Mouse (Mus musculus) ES-E14 (cell line): ENCODE results near the gene Slc6a6. TPM values are rescaled to one million over a fixed set of nuclear protein-coding genes. Genes with fewer than 3 reads are reported as not detected.

Experiments
- DNase-seq: peaks from one replicate; pipeline ENCODE4 v3.0.0-alpha.2; 2013; ENCODE audit warnings: low read depth, low spot score
- H3K27ac ChIP-seq: 2 replicates; pipeline ENCODE4 v1.5.1; 2012; ENCODE audit warnings: low read depth, mild to moderate bottlenecking, low read length, moderate library complexity, mixed read lengths; ENCODE audit not compliant: poor library complexity, insufficient read depth, severe bottlenecking
- H3K36me3 ChIP-seq: 2 replicates; pipeline ENCODE4 v1.6.1; 2012; ENCODE audit warnings: mild to moderate bottlenecking, low read length, moderate library complexity, mixed read lengths; ENCODE audit not compliant: control insufficient read depth, poor library complexity, insufficient read depth, severe bottlenecking
- H3K4me1 ChIP-seq, 2 experiments: fragments of 150-350 bp in 1 of 2; sonication (generic) in 1 of 2; 2 replicates each; pipeline ENCODE4 v1.6.1; 2012; ENCODE audit warnings: low read length in 2 of 2, mild to moderate bottlenecking in 1 of 2, mixed read lengths in 1 of 2; ENCODE audit not compliant: control insufficient read depth in 2 of 2, insufficient read depth in 2 of 2, poor library complexity in 1 of 2
- H3K4me3 ChIP-seq, 2 experiments: fragments of 150-350 bp in 1 of 2; sonication (generic) in 1 of 2; 2 replicates each; pipeline ENCODE4 v1.5.1; 2012; ENCODE audit warnings: low read length in 2 of 2, low read depth in 1 of 2, mild to moderate bottlenecking in 1 of 2, mixed read lengths in 1 of 2; ENCODE audit not compliant: insufficient read depth in 1 of 2, poor library complexity in 1 of 2, severe bottlenecking in 1 of 2
- H3K9ac ChIP-seq: 2 replicates; pipeline ENCODE4 v1.6.1; 2012; ENCODE audit warnings: low read depth, mild to moderate bottlenecking, low read length, mixed read lengths; ENCODE audit not compliant: poor library complexity, insufficient read depth, severe bottlenecking
- H3K9me3 ChIP-seq: fragments of 150-350 bp; sonication (generic); 2 replicates; pipeline ENCODE4 v1.6.1; 2012; ENCODE audit warnings: low read depth, mild to moderate bottlenecking, low read length; ENCODE audit not compliant: control insufficient read depth, insufficient read depth
- CHD2 ChIP-seq: IDR thresholded peaks from 2 replicates; pipeline ENCODE4 v1.6.1; 2014; ENCODE audit warnings: mild to moderate bottlenecking, low read depth, low read length, inconsistent platforms
- HCFC1 ChIP-seq: IDR thresholded peaks from 2 replicates; pipeline ENCODE4 v1.6.1; 2012; ENCODE audit warnings: low read length, inconsistent platforms, borderline replicate concordance; ENCODE audit not compliant: insufficient read depth
- MAFK ChIP-seq: IDR thresholded peaks from 2 replicates; pipeline ENCODE4 v1.6.1; 2014; ENCODE audit warnings: mild to moderate bottlenecking, low read depth, low read length, inconsistent platforms; ENCODE audit not compliant: insufficient read depth
- ZC3H11A ChIP-seq: IDR thresholded peaks from 2 replicates; pipeline ENCODE4 v1.6.1; 2012; ENCODE audit warnings: low read depth, mild to moderate bottlenecking, inconsistent platforms, low read length, borderline replicate concordance
- ZNF384 ChIP-seq: IDR thresholded peaks from 2 replicates; pipeline ENCODE4 v1.6.1; 2012; ENCODE audit warnings: low read depth, low read length, inconsistent platforms
- in situ Hi-C, 2 experiments: fragments of 600-800 bp; cut with MboI; formaldehyde crosslinking; loops; one replicate each; pipeline ENCODE4 v1.15.1; 2025; ENCODE audit warnings: low sequenced_read_pairs in 2 of 2, inconsistent platforms in 1 of 2; ENCODE audit not compliant: unreplicated experiment in 2 of 2
- total RNA-seq: library from RNA; depleted of rRNA; stranded (reverse); fragments of 300-350 nt; gene quantifications from 2 replicates; pipeline ENCODE4 v1.2.3, GENCODE M21; 2012

Slc6a6 gene
- total RNA-seq, 1 experiment = 150 TPM

DNA sequence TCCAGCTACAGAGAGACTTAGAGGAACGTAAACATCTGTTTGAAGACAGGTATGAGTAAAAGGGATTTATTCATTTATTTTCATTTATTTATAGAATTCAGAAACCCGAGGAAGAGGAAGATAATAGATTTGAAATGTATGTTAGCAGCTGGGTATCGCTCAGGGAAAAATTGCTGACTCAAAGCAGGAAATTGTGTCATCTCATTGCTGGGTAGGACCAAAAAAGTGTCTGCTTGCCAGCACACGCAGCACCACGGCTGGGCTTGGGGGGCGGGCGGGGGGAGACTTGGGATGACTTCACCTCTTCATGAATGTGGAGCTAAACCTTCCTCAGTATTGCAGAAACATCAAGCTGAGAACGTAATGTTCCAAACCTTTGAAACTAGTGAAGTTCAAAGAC lies 83.7 kb downstream of the Slc6a6 start:
- Histone ChIP-seq H3K4me1 (no peaks in the 10 kb centered on the region; a peak in 1 of 4 replicates), H3K9me3 (no peaks in the 10 kb centered on the region), H3K36me3 (no peaks in the 10 kb centered on the region; the same call in 1 of the 2 replicates), H3K27ac (no peak overlapping the region), H3K9ac (no peak overlapping the region), H3K4me3 (no peak overlapping the region)
- in situ Hi-C loops = no loop called here
- DNase-seq = no peak
- TF ChIP-seq HCFC1 (no peak), CHD2 (no peak), ZNF384 (no peak)

DNA sequence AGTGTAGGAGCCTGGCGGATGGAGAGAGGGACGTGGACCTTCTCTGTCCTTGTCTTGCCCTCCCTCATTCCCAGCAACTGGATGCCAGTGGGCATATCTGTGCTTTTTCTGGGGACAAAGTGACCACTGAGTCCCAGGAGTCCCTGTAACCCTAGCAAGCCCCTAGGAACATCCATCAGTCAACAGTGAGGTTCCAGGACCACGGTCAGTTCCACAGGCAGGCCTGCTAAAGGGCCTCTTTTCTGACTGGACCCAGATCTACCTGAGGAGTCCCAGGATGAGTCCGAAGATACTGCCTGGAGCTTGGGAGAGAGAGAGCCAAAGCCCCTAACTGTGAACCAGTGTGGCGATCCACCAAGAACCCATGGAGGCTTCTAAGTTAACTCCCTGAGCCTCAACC lies 90.1 kb downstream of the Slc6a6 start:
- no peak for DNase-seq
- no peaks in the 10 kb centered on the region for H3K9me3 ChIP-seq
- in situ Hi-C loops = loop anchor here in 1 of 2 experiments (10.0 kb wide), 1 partner anchor 291 kb away; no protein-coding TSS in a partner anchor

DNA sequence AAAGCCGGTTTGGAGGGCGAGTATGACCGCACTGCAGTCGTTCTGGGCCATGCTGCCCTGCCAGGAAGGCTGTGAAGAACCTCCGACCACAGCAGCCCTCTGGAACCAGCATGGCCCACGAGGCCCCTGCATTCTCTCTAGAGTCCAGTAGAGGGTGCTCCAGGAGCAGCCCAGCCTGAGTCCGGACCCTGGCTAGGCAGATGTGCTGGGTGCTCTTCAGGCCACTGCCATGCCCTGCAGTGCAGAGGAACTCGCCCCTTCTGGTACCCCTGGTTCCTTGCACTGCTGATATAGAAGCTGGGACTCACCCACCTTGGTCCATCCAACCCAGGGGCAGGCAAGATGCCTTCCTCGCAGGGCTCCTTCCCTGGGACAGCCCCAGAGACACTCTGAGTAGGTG lies 92.7 kb downstream of the Slc6a6 start:
- no peaks in the 10 kb centered on the region; a peak in 1 of 4 replicates for H3K4me1 ChIP-seq
- H3K27ac ChIP-seq = no peak overlapping the region
- no peak overlapping the region for H3K9ac ChIP-seq
- H3K36me3 ChIP-seq = no peaks in the 10 kb centered on the region
- TF ChIP-seq ZC3H11A = peak; percentile 93
- TF ChIP-seq ZNF384 = no peak
- H3K9me3 ChIP-seq = no peaks in the 10 kb centered on the region
- in situ Hi-C loops = loop anchor here (5.0 to 25.0 kb wide), 3 partner anchors 76 to 288 kb away; no protein-coding TSS in a partner anchor
- no peak overlapping the region for H3K4me3 ChIP-seq
- DNase-seq = peak; percentile 63

More for the DNA sequence above, 90.1 kb downstream of the Slc6a6 start:
- Histone ChIP-seq H3K36me3 (no peaks in the 10 kb centered on the region), H3K9ac (no peak overlapping the region), H3K4me3 (no peak overlapping the region), H3K4me1 (no peaks in the 10 kb centered on the region; a peak in 1 of 4 replicates), H3K27ac (no peak overlapping the region)
- TF ChIP-seq CHD2 = no peak
- no peak for TF ChIP-seq MAFK
- no peak for TF ChIP-seq ZC3H11A
- no peak for TF ChIP-seq ZNF384
- no peak for TF ChIP-seq HCFC1

DNA sequence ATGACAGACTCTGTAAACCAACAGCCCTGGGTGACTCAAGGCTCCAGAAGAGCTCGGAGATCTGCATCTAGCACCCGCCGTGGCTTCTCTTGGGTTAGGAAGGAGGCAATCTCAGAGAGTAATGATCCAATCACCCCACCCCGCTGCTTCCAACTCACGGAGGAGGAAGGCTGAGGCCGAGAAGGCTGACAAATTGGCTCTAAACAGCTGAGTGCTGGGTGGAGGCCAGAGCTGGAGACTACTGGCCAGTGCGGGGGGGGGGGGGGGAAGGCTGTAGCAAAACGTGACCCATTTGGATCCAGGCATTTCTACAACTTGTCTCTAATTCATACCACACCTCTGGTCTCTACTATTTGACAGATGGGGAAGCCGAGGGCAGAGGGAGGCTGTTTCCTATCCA lies 95.4 kb downstream of the Slc6a6 start:
- in situ Hi-C loops = loop anchor here (5.0 to 25.0 kb wide), 3 partner anchors 73 to 286 kb away; no protein-coding TSS in a partner anchor

DNA sequence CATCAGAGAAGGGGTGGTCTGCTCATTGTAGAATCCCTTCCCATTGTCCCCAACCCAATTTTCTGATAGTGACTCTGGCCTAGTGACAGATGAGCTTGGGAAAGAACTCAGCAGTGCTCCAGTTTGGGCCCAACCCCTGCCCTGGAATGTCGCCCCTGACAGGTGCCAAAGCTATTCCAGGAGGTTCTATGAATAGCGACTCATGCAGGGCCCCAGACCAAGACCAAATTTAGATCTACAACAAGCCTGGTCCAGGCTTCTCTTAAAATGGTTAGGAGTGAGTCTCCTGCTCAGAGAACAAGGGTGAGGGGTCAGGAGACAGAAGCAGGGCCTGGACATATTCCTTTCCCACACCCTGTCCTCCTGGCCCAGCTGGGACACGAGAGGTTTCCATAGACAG lies 101.2 kb downstream of the Slc6a6 start:
- no peak for TF ChIP-seq ZC3H11A
- no peak for TF ChIP-seq CHD2
- TF ChIP-seq HCFC1 = no peak
- no peak for TF ChIP-seq ZNF384
- no peak for TF ChIP-seq MAFK
- no peaks in the 10 kb centered on the region for H3K36me3 ChIP-seq
- H3K27ac ChIP-seq = no peak overlapping the region
- DNase-seq = no peak
- no peaks in the 10 kb centered on the region for H3K4me1 ChIP-seq
- H3K4me3 ChIP-seq = no peak overlapping the region
- no peaks in the 10 kb centered on the region for H3K9me3 ChIP-seq
- no peak overlapping the region for H3K9ac ChIP-seq
- in situ Hi-C loops = loop anchor here in 1 of 2 experiments (25.0 kb wide), 1 partner anchor 277 kb away; no protein-coding TSS in a partner anchor

More for the DNA sequence above, 95.4 kb downstream of the Slc6a6 start:
- no peak for TF ChIP-seq MAFK
- no peak for TF ChIP-seq ZC3H11A
- no peak for TF ChIP-seq HCFC1
- TF ChIP-seq CHD2 = no peak
- no peak for TF ChIP-seq ZNF384
- Histone ChIP-seq H3K36me3 (no peaks in the 10 kb centered on the region), H3K9ac (no peak overlapping the region), H3K9me3 (no peaks in the 10 kb centered on the region), H3K4me1 (no peaks in the 10 kb centered on the region), H3K27ac (no peak overlapping the region), H3K4me3 (no peak overlapping the region)
- DNase-seq = no peak
